Mouse (Mus musculus) gastrocnemius, adult 8-10 months (tissue): ENCODE data around the gene Hps3. TPM values are rescaled to one million over a fixed set of nuclear protein-coding genes. Genes with fewer than 3 reads are reported as not detected.
"Not testable (repeated sequence)": the region's sequence is repeated elsewhere in the genome, so short reads cannot be mapped to it uniquely, and the experiment has no call there.

Experiments
- DNase-seq, 2 experiments: peaks; one replicate each; pipeline ENCODE4 v3.0.0; 2022; ENCODE audit warnings: low spot score in 2 of 2
- total RNA-seq, 4 experiments: library from RNA; stranded (reverse); gene quantifications; 2 replicates each; pipeline ENCODE4 v1.2.4; 2022

Hps3 gene
- total RNA-seq, 4 experiments from 2014 or later = 3.1 to 4.1 (median 3.8) TPM

DNA sequence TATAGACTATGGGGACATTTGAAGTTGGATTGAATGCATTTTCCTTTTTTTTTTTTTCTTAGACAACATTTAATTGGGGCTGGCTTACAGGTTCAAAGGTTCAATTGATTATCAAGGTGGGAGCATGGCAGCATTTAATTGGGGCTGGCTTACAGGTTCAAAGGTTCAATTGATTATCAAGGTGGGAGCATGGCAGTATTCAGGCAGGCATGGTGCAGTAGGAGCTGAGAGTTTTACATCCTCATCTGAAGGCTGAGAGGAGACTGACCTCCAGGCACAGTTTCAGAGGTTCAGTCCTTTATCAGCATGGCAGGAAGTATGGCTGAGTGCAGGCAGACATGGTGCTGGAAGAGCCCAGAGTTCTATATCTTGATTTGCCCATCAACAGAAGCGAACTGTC, 85.7 kb downstream of the Hps3 start:
- DNase-seq = not testable (repeated sequence)

GRCm38 (mm10) chr3:19948552-19948951, 86.6 kb downstream of the Hps3 start:
- no peak for DNase-seq

Other genes starting within 250 kb of the Hps3 start
- gene Cp, start 78.3 kb downstream of the Hps3 start, total RNA-seq = 1 to 10 TPM; 2.8 to 5.4 (median 4.3) TPM
- gene Hltf, start 22.5 kb upstream of the Hps3 start, total RNA-seq = 1 to 10 TPM; 1.3 to 2.4 (median 2.2) TPM
- 100 to 1,000 TPM; 435 to 506 (median 464) TPM for gene Gyg, start 120.0 kb upstream of the Hps3 start, total RNA-seq
- gene Cpa3, start 206.9 kb upstream of the Hps3 start, total RNA-seq = 1 to 10 TPM in 3 of 4 experiments, under 1 TPM in 1; 0.79 to 2.3 (median 1.2) TPM
- not detected for gene Cpb1, start 240.4 kb upstream of the Hps3 start, total RNA-seq